Mouse (Mus musculus): ENCODE measurements at regions not wholly inside any gene's neighbourhood (a gene's known extent, or its start where the extent isn't known, plus 50 kb on each side); places are given as distances from the start of the nearest gene placed in this dataset.
"Not testable (repeated sequence)": the region's sequence is repeated elsewhere in the genome, so short reads cannot be mapped to it uniquely, and the experiment has no call there.

DNA sequence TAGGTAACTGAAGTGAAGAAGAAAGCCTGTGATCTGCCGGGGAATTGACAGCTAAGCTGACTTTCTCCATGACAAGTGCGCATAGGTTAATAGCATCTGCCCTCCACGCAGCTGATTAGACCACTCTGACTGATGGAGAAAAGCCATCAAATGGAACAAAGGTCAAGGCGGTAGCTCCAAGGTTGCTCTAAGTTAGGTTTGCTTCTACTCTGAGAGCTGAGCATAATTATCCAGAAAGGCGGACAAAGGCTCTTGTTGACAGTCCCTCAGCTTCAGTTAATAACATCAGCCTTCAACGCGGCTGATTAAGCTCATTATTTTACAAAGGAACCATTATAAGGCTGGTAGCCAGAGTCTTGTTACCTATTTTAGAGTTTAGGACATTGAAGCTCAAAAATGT, 54.0 kb upstream of the Enpep start:
- DNase-seq (ENCODE audit: low read depth), result no peak

GRCm38 (mm10) chr3:129390506-129390905, 58.0 kb upstream of the Enpep start:
- no peak for DNase-seq (ENCODE audit: low read depth)

DNA sequence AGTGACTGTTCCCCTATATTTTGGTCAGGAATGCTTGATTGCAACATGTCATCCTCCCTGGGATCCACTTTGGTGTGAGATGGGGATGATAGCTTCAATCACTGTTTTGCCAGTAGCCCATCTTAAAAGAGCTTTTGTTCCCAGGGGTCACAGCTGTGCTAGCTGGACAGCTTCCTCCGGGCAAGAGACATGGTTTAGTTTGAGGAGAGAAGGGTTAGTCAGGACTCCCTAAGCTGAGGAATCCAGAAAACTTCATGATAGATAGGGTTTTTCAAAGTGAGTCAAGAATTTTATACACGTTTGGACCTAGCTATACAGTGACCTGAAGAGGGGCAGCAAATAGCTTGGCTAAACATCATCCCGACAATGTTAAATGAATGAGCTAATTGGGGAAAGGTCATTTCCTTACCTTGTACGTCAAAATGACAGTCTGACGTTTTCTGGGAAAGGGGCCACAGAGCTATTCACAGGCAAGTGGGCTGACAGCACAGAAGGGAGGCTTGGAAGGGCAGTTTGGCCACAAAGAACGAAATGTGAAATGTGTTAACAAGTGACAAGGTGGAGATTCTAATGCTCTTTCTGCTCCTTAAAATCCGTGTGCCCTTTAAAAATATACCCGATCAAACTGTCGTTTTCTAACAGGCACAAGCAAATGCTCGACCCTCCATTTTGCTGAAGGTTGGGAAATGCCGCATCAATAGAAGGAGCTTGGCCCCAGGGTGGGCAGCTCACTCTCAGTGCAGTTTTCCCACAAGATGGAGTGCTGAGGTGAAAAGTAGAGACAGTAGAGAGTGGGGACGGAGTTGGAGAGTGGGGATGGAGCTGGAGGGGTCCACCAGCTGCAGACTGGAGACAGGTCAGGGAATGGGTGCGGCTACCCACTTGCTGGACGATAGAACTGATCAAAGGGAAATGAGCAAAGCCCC, 59.6 kb upstream of the Enpep start:
- peak; percentile 28 for DNase-seq (ENCODE audit: low read depth)

- DNase-seq (ENCODE audit: low read depth), result no peak
Measured at GRCm38 (mm10) chr3:129392814-129393804, 60.6 kb upstream of the Enpep start.

- no peak for DNase-seq (ENCODE audit: low read depth)
Measured at GRCm38 (mm10) chr3:129397481-129397880, 65.0 kb upstream of the Enpep start.

DNA sequence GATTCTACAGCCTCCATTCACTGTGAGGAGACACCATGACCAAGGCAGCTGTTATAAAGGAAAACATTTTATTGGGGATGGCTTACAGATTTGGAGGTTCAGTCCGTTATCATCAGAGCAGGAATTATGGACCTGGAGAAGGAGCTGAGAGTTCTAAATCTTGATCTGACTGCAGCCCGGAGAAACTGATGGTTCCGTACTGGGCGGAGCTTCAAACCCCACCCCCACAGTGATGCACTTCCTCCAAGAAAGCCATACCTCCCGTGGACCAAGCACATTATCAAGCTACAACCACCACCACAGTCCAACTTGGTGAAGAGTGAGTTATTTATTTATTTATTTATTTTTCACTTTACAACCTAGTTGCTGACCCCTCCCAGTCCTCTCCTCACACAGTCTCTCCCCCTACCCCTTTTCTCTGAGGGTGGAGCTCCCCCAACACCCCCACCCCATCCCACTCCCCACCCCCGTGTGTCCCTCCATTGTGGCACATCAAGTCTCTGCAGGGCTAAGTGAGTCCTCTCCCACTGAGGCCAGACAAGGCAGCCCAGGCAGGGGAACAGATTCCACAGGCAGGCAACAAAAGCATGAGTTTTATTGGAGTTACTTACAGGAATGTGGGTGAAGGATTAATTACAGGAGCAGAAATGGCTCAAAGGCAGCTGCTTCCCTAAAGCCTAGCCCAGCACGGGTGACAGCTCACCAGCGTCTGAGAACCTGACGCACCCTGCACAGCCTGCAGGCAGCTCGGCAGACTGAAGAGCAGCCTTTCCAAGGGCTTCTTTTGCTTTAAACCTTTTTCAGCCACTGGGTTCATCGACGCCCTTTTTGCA, 67.8 kb upstream of the Enpep start:
- no peak for DNase-seq (ENCODE audit: low read depth)

DNA sequence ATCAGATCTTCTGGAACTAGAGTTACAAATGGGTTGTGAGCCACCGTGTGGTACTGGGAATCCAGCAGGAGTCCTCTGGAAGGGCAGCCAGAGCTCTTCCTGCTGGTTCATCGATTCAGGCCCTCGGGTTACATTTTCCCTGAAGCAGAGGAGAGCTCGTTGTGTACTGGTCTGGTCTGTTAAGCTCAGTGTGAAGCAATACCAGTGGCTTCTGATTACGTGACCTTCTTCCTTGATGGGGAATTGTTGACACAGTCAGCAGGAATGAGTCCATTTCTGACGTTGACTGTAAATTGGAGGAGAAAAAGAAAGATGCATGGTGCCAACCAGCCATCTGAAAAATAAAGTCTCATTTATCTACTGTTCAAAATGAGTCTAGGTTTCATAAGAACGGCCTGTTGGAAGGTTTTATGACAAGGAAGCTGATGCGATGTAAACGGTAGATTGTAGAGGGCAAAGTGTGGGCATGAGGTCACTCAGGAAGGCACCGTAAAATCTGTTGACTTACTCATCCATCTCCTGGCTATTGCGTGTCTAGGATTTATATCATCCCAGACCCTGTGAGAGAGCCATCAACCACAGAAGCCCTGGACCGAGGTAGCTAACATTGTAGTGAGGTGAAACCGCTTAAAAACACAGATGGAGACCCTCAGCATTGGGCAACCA, 79.0 kb upstream of the Enpep start:
- DNase-seq (ENCODE audit: low read depth), result no peak

GRCm38 (mm10) chr3:129412126-129412960, 79.8 kb upstream of the Enpep start:
- no peak for DNase-seq (ENCODE audit: low read depth)

DNA sequence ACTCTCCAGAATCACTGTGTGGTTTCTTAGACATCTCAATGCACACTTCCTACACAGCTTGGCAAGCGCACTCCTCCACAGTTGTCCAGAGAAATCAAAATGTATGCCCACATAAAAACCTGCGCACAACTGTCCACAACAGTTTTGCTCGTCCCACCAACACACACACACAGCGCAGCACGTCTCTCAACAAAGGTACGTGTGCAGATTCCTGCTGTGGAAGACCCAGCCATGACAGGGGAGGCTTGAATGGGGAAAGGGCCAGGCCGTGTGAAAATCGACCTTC, 80.4 kb upstream of the Enpep start:
- DNase-seq (ENCODE audit: low read depth), result no peak

GRCm38 (mm10) chr3:129415656-129416055, 83.1 kb upstream of the Enpep start:
- no peak for DNase-seq (ENCODE audit: low read depth)

GRCm38 (mm10) chr3:129416337-129416736, 83.8 kb upstream of the Enpep start:
- no peak for DNase-seq (ENCODE audit: low read depth)

GRCm38 (mm10) chr3:129421620-129422239, 89.2 kb upstream of the Enpep start:
- DNase-seq (ENCODE audit: low read depth), result not testable (repeated sequence)

- no peak for DNase-seq (ENCODE audit: low read depth)
Measured at GRCm38 (mm10) chr3:129428750-129429149, 96.2 kb upstream of the Enpep start.

DNA sequence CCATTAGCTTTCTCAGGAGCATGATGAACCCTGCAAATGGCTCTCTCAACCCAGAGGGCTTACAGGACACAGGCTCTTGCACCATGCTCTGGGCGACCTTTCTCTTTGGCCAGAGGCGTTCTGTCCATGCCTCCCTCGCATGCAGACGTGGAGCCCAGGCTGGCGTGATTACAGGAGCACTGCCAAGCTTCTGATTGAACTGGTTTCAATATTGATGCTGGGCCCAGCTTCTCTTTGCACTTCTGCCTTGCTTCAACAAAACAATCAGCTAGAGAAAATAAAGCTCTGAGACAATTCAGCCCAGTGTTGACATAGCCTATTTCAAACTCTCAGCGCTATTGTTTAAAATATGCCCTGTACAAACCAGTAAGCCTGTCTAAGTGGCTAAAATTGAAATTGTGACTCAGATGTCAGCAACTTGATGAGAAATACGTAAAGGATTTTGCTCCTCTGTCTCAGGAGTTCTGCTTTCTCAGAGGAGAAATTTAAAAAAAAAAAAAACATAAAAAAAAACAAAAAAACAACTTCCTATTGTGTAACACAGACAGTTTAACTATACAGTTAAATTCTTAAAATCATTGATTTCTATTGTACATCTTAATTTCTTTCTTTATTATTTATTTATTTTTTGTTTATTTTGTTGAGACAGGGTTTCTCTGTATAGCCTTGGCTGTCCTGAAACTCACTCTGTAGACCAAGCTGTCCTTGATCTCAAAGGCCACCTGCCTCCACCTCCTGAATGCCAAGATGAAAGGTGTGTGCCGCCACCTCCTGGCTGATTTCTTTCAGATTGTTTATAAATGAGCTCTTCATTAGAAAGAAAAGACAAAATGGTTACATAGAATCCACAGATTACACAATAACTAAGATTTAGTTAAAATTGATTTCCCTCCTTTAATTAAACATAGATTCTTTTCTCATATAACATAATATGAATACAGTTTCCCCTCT, 96.9 kb upstream of the Enpep start:
- peak; percentile 51 for DNase-seq (ENCODE audit: low read depth)

DNA sequence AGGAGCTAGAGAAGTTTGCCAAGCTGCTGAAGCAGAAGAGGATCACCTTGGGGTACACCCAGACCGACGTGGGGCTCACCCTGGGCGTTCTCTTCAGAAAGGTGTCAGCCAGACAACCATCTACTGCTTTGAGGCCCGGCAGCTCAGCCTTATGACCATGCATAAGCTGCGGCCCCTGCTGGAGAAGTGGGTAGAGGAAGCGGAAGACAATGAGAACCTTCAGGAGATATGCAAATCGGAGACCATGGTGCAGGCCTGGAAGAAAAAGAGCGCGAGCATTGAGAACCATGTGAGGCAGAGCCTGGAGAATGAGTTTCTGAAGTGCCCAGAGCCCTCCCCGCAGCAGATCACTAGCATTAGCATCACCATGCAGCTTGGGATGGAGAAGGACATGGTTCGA, 98.1 kb upstream of the Elovl6 start:
- no peak for DNase-seq (ENCODE audit: low read depth)

DNA sequence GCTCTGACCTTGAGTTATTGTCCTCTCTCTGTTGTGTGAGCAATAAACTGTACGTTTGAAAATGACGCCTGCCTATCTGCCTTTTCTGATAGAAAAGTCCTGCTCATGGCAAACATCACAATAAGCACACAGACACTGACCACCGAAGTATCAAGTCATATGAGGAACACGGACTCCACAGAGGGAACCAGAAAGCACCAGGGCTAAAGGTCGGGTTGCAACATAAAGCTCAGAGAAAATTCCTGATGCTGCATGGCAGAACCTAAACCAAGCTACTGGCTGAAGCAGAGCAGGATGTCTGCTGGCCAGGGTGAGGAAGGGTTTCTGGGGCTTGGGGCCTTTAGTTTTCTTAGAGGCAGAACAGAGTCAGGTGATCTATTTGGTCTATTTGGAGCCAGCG, 94.5 kb upstream of the Elovl6 start:
- DNase-seq (ENCODE audit: low read depth), result no peak

GRCm38 (mm10) chr3:129442756-129443155, 89.4 kb upstream of the Elovl6 start:
- DNase-seq (ENCODE audit: low read depth), result no peak

GRCm38 (mm10) chr3:129444221-129444620, 87.9 kb upstream of the Elovl6 start:
- no peak for DNase-seq (ENCODE audit: low read depth)

DNA sequence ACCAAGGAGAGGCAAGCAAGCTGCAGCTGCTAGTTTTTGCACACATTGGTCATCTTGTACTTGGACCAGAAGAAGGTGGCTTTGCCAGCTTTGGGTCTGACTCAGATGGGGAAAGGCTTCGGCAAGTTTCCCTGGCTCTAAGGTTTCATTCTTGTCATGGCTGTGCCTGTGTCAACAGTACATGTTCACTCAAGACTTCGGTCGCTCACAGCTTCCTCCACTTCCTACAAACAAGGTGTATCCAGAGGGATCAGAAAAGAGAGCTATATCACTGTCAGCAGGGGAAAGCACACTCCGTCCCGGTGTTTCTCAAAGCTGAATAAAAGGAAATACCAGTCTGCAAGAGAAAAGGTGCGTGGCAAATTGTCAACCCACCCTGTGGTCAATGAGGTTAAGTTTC, 86.2 kb upstream of the Elovl6 start:
- DNase-seq (ENCODE audit: low read depth), result peak; percentile 90

All from fibroblast of lung, adult 2 months (primary cell).